Mouse (Mus musculus): ENCODE measurements around the gene Tpsb2. TPM values are rescaled to one million over a fixed set of nuclear protein-coding genes. Genes with fewer than 3 reads are reported as not detected.

The Tpsb2 gene
- 10 to 100 TPM; 21.3 to 26.2 TPM for total RNA-seq (2021)
- long read RNA-seq, experiment 1, transcript Tpsb2-203 (6 exons, 1,118 nt): major isoform, 13 of 21 reads
- long read RNA-seq, experiment 1, partial matches to known transcripts: 2 of 21 reads
- long read RNA-seq, experiment 1, other reads (novel, unspliced or antisense): 2 of 21 reads
- long read RNA-seq, experiment 2, transcript Tpsb2-203 (6 exons, 1,118 nt): major isoform, 24 of 28 reads
- long read RNA-seq, experiment 2, partial matches to known transcripts: 1 of 28 reads
- long read RNA-seq, experiment 2, other reads (novel, unspliced or antisense): 1 of 28 reads

GRCm38 (mm10) chr17:25366005-25366404, at the start of gene Tpsb2:
TSS of gene Tpsb2 (plus strand) at chr17:25366305.
- no peak for DNase-seq

- DNase-seq: no peak
Observed at GRCm38 (mm10) chr17:25318354-25318753, 47.8 kb upstream of the Tpsb2 start, which contains the start of gene Prss29. TSS of gene Prss29 (plus strand) at chr17:25318654.

GRCm38 (mm10) chr17:25320819-25321218, 45.3 kb upstream of the Tpsb2 start:
- DNase-seq: no peak

- no peak for DNase-seq
Observed at GRCm38 (mm10) chr17:25322930-25323329, 43.2 kb upstream of the Tpsb2 start.

- no peak for DNase-seq
Observed at GRCm38 (mm10) chr17:25332321-25332720, 33.8 kb upstream of the Tpsb2 start.

- peak; percentile 67 for DNase-seq
Observed at GRCm38 (mm10) chr17:25333943-25334342, 32.2 kb upstream of the Tpsb2 start.

GRCm38 (mm10) chr17:25338218-25338617, 27.9 kb upstream of the Tpsb2 start:
- DNase-seq: no peak

- DNase-seq: no peak
Observed at GRCm38 (mm10) chr17:25340003-25340402, 26.1 kb upstream of the Tpsb2 start.

- no peak for DNase-seq
Observed at GRCm38 (mm10) chr17:25341490-25341889, 24.6 kb upstream of the Tpsb2 start.

GRCm38 (mm10) chr17:25345462-25345861, 20.6 kb upstream of the Tpsb2 start, which contains the start of gene Tpsab1:
TSS of gene Tpsab1 (minus strand) at chr17:25345562.
- DNase-seq: no peak

- no peak for DNase-seq
Observed at GRCm38 (mm10) chr17:25361291-25361690, 4.8 kb upstream of the Tpsb2 start.

GRCm38 (mm10) chr17:25363726-25364125, 2.4 kb upstream of the Tpsb2 start:
- peak; percentile 49 for DNase-seq

- DNase-seq: no peak
Observed at GRCm38 (mm10) chr17:25368973-25369372, 2.9 kb downstream of the Tpsb2 start, which contains the start of gene Tpsg1. TSS of gene Tpsg1 (plus strand) at chr17:25369273.

GRCm38 (mm10) chr17:25372491-25372890, 6.4 kb downstream of the Tpsb2 start:
- no peak for DNase-seq

GRCm38 (mm10) chr17:25374011-25374410, 7.9 kb downstream of the Tpsb2 start:
- no peak for DNase-seq

- no peak for DNase-seq
Observed at GRCm38 (mm10) chr17:25394526-25394925, 28.4 kb downstream of the Tpsb2 start.

GRCm38 (mm10) chr17:25397804-25398519, 31.9 kb downstream of the Tpsb2 start:
- peak; percentile 90 for DNase-seq

- no peak for DNase-seq
Observed at GRCm38 (mm10) chr17:25398520-25398838, 32.4 kb downstream of the Tpsb2 start.

GRCm38 (mm10) chr17:25400443-25400842, 34.3 kb downstream of the Tpsb2 start:
- DNase-seq: peak; percentile 67

- no peak for DNase-seq
Observed at GRCm38 (mm10) chr17:25401491-25401890, 35.4 kb downstream of the Tpsb2 start.

GRCm38 (mm10) chr17:25402224-25402623, 36.1 kb downstream of the Tpsb2 start:
- no peak for DNase-seq

GRCm38 (mm10) chr17:25404190-25404589, 38.1 kb downstream of the Tpsb2 start:
- no peak for DNase-seq

GRCm38 (mm10) chr17:25405224-25405895, 39.3 kb downstream of the Tpsb2 start:
- DNase-seq: no peak

All from gastrocnemius, postnatal 10 days (tissue).